Mouse (Mus musculus): ENCODE measurements around the gene Sgms2.
A peak's percentile ranks its signal among the peaks of the same experiment; 100 is the strongest.

The Sgms2 gene

DNA sequence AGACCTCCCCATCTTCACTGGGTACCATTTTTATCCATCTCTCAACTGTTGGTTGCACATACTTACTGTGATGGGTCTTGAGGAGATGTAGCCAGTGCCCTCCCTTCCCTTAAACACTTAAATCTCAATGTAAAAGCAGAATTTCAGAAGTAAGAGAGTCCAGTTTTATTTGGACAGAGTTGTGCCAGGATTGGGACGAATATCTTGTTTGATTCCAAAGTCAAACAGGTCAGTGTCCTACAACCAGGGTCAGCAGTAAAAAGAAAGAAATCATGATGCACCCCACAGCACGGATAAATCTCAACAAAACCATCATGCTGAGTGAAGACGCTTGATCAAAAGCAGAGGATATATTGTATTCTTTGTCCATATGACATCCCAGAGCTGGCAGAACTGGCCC lies 183.4 kb downstream of the Sgms2 start:
- no peak for DNase-seq (ENCODE audit: low read depth, low spot score)

DNA sequence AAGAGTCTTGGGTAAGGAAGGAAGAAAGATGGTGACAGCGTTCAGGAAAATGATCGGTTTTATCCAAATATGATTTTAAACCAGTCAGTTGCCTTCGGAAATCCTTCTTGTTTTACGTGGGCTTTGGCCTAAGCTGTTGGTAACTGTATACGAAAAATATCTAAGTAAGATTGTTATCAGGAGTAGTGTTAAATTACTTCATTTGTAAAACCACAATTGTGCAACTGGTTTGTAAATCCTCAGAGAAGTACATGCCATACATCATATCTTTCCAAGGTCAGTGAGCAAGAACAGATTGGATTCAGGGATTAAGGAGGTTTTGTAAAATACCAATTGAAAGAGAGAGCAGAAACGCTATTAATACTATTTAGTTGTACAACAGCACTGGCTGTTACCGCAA lies 185.0 kb downstream of the Sgms2 start:
- DNase-seq (ENCODE audit: low read depth, low spot score): no peak

DNA sequence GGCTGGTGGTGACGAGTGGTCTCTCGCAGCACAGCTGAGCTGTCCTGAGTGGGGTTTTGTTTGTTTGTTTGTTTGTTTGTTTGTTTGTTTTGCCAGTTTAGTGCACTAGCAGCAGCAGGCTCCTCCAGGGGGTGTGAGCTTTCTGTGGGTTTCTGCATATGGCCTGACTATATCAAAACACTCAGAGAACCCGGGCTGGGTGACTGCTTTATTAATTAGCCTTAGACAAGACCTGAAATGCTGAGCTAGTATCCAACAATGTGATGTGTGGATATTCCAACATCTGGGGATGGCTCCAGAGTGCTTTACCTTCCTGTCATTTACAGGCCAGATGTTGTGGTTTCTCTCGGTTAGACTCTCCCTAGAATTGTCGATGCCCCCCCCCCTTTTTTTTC lies 187.9 kb downstream of the Sgms2 start:
- no peak for DNase-seq (ENCODE audit: low read depth, low spot score)

DNA sequence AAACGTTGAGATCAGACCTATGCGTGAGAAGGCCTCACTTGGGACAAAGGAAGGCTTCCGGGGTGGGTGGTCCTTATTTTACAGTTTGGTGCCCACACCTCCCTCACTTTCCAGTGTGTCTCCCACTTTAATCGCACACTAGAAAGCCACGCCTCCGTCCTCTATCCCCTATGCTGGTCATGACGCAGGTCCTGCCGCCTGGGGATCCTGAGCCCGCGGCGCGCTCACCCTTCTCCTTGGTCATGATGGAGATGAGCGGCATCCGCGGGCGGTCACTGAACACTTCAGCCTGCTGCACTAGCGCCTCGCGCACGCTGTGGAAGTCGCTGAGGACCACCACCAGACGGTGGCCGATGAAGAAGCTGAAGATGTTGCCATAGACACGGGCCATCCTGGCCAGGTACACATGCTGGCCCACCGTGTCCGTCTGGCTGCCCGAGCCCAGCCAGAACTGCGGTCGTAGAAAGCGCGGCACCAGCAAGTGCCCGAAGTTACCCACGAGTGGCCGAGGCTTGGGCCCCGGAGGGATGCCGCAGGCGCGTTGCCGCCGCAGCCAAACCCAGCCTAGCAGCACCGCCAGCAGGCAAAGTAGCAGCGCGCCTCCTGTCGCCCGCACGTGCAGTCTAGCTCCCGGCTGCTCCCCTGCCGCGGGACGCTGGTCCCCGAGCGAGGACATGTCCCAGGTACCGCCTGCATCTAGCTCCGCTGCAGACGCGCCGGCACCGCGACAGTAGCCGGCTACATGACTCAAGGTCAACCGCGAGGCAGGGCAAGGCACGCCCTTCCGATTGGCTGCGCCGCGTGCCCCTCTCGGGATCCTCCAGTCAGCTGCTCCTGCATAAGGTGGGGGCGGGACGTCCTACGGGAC lies 188.5 kb downstream of the Sgms2 start, which contains the start of gene Cyp2u1:
Gene Cyp2u1 (minus strand): TSS at position 776 of the 868 bp plus-strand sequence.
- peak; percentile 94 for DNase-seq (ENCODE audit: low read depth, low spot score)

DNA sequence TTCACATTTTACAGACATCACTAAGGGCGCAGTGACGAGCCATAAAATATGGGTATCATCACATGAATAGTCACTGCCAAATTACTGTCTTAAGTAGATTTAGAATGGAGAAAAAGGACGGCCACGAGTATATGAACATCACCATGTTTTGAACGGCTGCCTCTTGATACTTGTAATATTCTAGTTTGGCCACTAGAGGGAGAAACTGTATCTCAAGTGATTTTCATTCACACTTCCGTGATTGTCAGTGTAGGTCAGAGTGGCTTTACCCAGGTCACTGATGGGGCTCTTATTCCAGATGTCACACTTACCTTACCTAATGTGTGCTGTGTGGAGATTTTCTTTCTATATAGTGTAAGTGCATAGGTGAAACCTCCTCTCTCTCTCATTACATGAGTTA lies 191.3 kb downstream of the Sgms2 start:
- DNase-seq (ENCODE audit: low read depth, low spot score): peak; percentile 77

DNA sequence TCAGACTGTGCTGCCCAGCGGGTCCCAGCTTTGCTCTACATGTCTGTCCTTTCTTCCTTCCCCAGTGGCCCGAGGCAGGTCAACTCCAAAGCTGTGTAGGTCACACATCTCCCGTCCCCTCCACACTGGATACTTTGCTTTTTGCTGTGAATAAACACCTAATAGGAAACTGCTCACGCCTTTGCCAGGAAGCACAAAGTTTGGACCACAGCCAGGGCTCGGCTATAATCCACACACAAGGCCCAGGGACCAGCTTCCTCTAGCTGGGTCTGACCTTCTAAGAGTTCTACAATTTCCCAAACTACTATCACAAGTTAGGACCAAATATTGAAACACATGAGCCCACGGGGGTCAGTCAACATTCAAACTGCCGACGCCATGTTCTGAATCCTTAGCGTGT lies 192.1 kb downstream of the Sgms2 start:
- DNase-seq (ENCODE audit: low read depth, low spot score): no peak

DNA sequence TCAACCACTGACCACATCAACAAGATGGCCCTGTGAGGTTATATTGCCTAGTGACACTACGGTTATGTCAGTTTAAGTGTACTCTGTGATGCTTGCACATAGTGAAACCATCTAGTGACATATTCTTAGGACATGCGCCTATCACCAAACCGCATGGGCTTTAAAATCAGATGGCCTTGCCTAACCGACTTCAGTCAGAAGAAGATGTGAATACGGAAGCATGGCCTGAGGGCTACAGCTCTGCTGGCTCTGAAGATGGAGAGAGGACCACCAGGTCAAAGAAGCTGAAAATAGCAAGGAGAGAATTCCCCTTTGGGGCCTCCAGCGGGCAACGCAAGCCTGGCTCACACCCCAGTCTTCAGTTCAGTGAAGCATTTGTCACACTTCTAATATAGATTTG lies 194.3 kb downstream of the Sgms2 start:
- peak; percentile 57 for DNase-seq (ENCODE audit: low read depth, low spot score)

DNA sequence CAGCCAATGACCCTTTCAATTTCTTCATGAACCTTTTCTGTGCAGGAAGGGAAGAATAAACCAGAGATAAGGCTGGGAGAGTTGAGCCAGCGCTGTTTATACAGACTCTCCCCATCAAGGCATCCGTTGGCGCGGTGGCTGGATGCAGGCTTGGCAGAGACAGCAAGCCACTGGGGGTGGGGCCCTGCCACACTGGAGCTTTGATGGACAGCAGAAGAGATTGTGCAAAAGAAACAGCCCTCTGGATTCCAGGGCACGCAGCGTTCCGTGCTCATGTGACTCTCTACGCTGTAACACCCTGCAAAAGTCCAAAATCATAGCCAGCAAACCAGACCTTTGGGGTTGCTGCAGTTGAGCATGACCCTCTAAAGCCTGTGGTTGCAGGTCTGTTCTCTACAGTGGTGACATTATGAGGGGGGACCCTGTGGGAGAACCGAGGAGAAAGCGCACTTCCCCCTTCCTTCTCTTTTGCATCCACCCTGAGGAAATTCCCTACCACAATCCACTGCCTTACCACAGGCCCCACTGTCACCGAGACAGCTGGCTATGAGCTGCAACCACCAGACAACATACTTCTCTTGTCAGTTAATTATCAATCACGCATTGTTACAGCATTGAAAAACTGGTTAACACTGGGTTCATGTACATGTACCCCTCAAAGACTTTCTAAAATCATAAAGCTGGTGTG lies 195.6 kb downstream of the Sgms2 start:
- no peak for DNase-seq (ENCODE audit: low read depth, low spot score)

DNA sequence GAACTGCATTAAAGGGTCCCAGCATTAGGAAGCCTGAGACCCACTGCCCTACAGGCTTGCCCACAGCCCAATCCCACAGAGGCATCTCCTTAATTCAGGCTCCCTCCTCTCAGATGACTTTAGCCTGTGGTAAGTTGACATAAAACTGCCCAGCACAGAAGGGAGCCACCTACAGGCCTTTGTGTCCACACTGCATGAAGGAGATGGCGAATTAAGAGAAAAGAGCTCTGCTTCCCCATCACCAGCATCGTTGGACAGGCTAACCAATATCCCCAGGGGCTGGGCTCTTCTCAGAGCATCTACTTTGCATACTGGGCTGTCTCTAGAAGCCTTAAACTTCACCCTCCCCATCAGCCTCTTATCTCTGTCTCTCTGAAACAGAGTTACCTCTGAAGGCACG lies 196.7 kb downstream of the Sgms2 start:
- peak; percentile 48 for DNase-seq (ENCODE audit: low read depth, low spot score)

DNA sequence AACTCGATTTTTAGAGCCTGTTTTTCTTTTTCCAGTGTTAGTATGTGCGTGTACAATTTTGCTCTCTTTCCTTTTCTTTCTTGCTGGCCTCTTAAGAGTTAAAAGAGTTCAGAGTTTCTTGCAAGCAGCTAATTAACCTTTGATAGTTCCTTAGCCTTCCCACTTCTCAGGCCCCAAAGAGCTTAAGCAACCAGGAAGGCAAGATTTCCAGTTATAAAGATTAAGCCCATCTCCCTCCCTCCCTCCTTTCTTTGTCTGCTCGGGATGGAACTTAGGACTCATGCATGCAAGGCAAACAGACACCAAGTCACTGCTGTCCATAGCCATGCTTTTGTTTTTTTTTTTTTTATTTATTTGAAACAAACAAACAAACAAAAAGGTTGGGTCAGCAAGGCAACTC lies 198.3 kb downstream of the Sgms2 start:
- no peak for DNase-seq (ENCODE audit: low read depth, low spot score)

DNA sequence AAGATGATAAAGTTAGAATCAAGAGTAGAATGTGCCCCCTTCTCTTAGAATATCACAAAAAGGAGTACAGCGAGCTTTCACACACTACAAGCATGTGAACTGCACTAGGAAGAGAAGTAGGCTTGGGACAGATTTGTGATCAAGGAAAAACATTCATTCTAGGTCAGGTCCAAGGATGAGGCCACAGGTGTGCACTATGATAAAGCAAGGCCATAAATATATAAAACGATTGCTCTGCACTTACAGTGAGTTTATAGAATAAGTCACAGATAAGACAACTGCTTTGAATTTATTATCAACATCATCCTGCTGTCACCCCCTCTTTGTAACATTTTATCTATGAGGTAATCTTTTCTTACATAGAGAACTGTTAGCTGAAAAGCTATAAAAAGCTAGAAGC lies 198.9 kb downstream of the Sgms2 start:
- no peak for DNase-seq (ENCODE audit: low read depth, low spot score)

DNA sequence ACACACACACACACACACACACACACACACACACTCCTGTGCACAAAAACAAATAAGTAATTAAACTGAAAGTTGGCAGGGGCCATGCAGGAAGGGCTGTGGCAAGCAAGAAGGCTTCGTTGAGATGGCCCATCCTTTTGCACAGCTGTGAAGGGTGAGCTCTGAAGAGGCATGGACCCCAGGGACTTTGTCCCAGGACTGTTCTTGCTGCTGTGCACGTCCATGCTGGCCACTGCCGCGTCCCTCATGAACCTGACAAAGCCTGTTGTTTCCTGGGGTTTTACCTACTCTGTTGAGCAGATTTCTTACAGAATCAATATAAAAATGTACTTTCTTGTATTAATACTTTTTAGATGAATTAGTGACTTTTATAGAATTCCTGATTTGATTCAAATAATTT lies 199.3 kb downstream of the Sgms2 start:
- DNase-seq (ENCODE audit: low read depth, low spot score): no peak

DNA sequence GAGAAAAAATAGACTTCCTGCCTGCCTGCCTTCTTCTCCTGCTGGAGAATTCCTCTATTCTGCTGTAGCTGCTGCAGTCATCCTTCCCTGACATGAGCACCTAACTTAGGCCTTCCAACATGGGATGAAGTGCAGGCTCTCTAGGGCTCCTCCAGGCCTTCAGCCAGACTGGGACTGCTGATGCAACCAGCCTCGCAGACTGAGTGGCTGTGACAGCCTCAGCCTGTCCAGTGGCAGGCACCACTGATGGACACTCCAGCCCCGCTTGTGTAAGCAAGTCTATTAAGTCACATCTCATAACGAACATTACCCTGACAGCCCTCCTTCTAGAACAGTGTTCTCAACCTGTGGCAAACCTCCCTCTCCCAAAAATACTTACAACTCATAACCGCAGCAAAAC lies 217.1 kb downstream of the Sgms2 start:
- DNase-seq (ENCODE audit: low read depth, low spot score): no peak

DNA sequence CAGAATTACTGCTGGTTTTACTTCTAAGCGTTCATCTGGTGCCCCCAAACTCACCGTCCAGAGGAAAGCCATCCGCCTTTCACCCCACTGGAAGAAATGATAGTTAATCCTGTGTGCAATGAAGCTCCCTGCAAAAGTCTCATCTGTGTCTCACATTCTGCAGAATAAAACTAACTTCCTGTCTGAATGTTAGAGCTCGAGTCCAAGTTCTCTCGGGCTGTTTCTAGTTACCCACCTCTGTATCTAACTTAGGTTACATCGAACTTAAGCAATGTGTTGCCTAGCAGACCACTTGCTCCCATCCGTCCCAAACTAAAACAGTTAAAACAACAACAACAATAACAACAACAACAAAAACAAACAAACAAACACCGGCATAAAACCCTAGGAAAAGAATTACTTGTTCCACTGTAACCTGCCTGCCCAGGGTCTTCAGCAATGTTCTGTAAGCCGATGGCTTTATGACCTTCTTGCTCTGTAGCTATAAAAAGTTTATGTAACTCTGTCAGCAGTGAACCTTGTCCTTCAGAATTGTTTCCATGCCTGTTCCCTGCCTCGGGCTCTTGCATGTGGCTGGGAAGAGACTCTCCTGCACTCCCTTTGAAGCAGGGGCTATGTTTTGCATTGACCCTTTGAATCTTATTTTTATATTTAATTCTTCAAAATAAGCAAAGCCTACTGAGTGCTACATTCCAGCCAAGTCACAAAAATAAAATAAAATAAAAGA lies 218.7 kb downstream of the Sgms2 start:
- no peak for DNase-seq (ENCODE audit: low read depth, low spot score)

DNA sequence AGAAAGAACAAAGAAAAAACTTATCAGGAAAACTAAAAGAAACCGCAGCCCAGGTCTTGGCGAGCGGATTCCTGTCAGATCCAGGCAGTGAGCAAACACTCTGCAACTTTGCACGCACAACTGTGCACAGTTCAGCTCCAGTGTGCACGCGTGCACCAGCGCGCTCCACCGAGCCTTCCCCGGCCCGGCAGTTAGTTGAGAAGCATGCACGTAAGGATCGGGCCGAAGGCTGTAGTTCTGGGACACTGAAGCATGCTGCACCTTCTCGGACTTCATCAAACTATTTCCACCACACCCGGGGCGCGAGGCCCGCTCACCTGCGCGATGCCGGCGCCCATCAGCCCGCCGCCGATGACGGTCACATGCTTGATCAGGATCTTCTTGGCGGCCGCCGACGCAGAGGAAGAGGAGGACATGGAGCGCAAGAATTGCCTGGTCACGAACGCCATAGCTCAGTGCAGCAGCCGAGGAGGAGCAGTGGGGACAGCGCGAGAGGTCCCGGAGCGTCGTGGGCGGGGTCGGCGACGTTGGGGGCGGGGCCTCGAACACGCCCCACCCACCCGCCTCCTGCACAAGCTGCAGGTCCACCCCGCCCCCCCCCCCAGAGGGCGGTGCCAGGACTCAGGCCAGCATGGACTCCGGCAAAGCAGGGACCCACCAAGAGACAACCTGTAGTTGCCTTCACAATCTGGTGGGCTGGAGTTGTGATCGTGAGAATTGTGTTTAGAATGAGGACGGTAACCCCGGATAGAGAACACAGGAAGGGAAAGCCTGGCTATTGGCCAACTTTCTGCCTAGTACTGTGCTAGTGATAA lies 219.4 kb downstream of the Sgms2 start, which contains the start of gene Hadh:
Gene Hadh (minus strand): TSS at position 543 of the 815 bp plus-strand sequence.
- DNase-seq (ENCODE audit: low read depth, low spot score): peak; percentile 94

DNA sequence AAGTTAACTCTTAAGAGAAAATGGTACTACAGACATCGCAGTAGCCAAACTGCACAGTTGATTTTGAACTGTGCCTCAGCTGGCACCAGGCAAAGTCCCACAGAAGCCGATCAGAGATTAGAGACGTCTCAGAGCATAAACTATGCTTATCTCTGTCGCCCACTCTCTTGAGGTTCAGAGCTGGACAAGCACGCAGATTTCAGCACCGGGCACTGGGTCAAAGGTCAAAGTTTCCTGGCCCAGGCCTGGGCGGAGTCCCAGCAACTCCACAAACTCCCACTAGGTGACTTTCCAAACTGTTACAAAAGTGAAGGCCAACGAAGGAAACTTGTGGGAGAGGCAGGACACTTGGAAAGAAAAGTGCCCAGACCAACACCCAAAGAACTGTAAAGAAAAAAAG lies 220.1 kb downstream of the Sgms2 start:
- DNase-seq (ENCODE audit: low read depth, low spot score): peak; percentile 49

DNA sequence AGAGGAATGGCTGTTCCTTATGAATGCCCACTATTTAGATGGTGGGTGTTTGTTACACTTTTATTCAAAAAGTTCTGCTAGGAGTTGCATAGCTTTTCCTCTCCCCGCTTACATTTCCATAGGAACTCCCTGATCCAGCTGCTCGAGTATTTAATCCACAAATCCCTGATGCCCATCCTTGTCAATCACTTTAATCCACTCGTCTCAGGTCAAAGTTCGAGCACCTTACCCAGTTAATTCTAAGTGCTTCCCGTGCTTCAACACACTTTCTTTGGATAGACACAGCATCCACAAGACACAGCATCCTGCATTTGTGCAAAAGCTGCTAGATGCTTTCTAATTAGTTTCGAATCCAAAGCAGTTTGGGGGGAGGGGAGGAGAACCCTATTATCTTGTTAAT lies 220.8 kb downstream of the Sgms2 start:
- no peak for DNase-seq (ENCODE audit: low read depth, low spot score)

Measured in A20 (cell line).